Mouse (Mus musculus) forebrain, embryonic 10.5 days (tissue): ENCODE measurements around the gene Nmt1. TPM values are rescaled to one million over a fixed set of nuclear protein-coding genes. Genes with fewer than 3 reads are reported as not detected.

Experiments used
- DNase-seq: peaks from one replicate; pipeline ENCODE4 v3.0.0-alpha.2; 2017; ENCODE audit warnings: low spot score; ENCODE audit errors: extremely low spot score
- H3K27ac ChIP-seq: fragments of 300-500 bp; sonication (generic); 2 replicates; pipeline ENCODE4 v1.5.1; 2016; ENCODE audit warnings: mild to moderate bottlenecking
- H3K27me3 ChIP-seq: fragments of 300-500 bp; sonication (generic); 2 replicates; pipeline ENCODE4 v1.6.1; 2016; ENCODE audit warnings: mild to moderate bottlenecking; ENCODE audit not compliant: poor library complexity, severe bottlenecking
- H3K36me3 ChIP-seq: fragments of 300-500 bp; sonication (generic); replicated peaks from 2 replicates; pipeline ENCODE4 v1.6.1; 2016; ENCODE audit warnings: mild to moderate bottlenecking, moderate library complexity
- H3K4me1 ChIP-seq: fragments of 300-500 bp; sonication (generic); 2 replicates; pipeline ENCODE4 v1.6.1; 2016
- H3K4me3 ChIP-seq: fragments of 300-500 bp; sonication (generic); 2 replicates; pipeline ENCODE4 v1.5.1; 2016; ENCODE audit warnings: mild to moderate bottlenecking, moderate library complexity
- H3K9me3 ChIP-seq: fragments of 300-500 bp; sonication (generic); 2 replicates; pipeline ENCODE4 v1.6.1; 2016; ENCODE audit warnings: mild to moderate bottlenecking, moderate library complexity
- WGBS: fragments of 180-500 bp; shearing (Covaris S2); methylation state at CpG from one replicate; pipeline ENCODE4 v1.1.7; 2016; 5-methylcytosine and 5-hydroxymethylcytosine counted together
- polyA plus RNA-seq: library from polyadenylated mRNA; unstranded; fragments of >200 nt; fragmentation: Nextera tagmentation; extraction: Ambion mirVana; gene quantifications from 2 replicates; pipeline ENCODE4 v1.2.1, GENCODE M21; 2016

Gene Nmt1
- polyA plus RNA-seq, 1 experiment from 2014 or later, result 62.4 TPM

DNA sequence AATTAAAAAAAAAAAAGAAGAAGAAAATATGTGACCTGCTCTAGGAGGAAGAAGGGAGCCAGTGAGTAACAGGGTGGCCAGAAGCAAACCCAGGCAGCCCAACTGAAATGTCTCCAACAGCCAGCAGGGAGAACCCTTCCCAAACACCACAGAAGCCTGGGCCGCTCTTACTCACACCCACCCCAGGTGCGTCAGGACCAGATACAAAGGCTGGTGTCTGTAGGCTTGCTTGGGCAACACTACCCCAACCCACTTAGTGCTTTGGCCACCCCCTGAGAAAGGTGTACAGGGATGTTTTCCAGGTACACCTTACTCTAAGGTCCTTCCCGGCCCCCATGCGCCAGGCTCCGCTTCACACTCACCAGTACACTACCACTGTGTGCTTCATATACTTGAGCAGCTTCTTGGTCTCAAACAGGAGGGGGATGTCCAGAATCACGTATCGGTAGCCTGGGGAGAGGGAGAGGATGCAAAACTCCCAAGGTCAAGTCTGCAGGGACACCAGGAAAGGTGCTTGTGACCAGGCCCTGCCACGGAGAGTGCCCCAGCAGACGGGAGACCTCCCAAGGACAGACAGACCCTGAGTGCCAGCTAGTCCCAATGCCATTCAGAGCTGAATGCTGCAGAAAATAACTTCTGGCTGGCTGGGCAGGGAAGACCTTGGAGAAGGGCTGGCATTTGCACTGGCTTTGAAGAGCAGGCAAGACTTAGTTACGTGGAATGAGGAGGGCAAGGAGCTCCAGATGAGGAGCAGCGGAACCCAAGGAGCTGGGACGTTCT is 30.8 kb upstream of the Nmt1 start:
- DNase-seq, result no peak
- no peak overlapping the region for H3K27ac ChIP-seq
- no peak overlapping the region for H3K4me3 ChIP-seq
- no peaks in the 10 kb centered on the region for H3K9me3 ChIP-seq
- H3K27me3 ChIP-seq, result peaks cover 5% of the 10 kb centered on the region
- peaks cover 81% of the 10 kb centered on the region for H3K36me3 ChIP-seq
- 94% methylated on average over 12 of the region's 12 CpGs for WGBS
- peaks cover 32% of the 10 kb centered on the region for H3K4me1 ChIP-seq

DNA sequence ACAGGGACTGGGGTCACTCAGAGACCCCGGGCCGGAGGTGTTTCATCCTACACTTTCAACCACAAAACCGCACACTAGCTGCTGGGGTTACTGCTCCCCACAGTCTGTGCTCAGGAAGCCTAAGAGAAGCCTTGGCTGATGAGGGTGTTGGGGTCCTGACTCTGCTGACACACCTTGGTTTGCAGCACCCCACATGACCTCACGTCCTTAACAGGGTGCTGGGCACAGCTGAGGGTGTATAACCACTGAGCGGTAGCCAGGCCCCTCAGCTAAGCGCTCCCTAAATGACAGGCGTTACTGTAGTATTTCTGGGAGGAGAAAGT is 29.8 kb upstream of the Nmt1 start:
- no peak overlapping the region for H3K27ac ChIP-seq
- 91% methylated on average over 7 of the region's 7 CpGs for WGBS

DNA sequence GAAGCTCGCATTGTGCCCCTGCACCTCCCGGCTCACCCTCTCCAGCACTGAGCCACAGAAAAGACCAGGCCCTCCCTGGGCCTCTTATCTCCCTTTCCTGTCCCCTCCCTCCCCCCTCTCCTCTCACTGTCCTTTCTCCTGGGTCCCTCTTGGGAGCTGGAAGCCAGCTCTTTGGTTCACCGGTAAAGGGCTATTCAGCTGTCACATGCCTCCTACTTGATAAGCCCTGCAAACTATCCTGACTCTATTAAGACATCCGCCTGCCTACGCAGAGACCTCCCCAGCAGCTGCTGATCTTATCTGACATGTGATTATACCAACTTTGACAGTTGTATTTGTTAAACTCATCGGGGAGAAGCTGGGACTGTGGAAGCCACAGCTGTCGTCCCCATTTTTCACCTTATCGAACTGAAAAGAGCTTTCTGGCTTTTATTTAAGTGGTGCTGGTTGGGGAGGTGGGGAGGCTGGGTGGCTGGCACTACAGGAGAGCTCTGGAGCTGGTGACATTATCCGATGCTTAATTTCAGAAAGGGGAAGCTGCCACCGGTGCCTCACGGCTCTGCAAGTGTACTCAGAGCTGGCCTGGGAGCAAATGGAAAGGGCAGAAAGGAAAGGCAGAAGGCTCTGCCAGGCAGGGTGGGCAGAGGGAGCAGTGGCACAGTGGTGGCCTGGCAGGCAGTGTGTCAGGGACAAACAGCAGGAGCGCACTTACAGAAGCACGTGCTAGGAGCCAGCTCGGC is 29.2 kb upstream of the Nmt1 start:
- Histone ChIP-seq H3K4me1 (peaks cover 22% of the 10 kb centered on the region), H3K4me3 (no peak overlapping the region), H3K27me3 (no peaks in the 10 kb centered on the region), H3K9me3 (no peaks in the 10 kb centered on the region), H3K36me3 (peaks cover 90% of the 10 kb centered on the region), H3K27ac (no peak overlapping the region)
- DNase-seq, result no peak
- WGBS, result 89% methylated on average over 14 of the region's 14 CpGs

More for the DNA sequence above, 29.8 kb upstream of the Nmt1 start:
- Histone ChIP-seq H3K4me1 (peaks cover 23% of the 10 kb centered on the region), H3K4me3 (no peak overlapping the region), H3K9me3 (no peaks in the 10 kb centered on the region), H3K27me3 (no peaks in the 10 kb centered on the region), H3K36me3 (peaks cover 89% of the 10 kb centered on the region)
- DNase-seq, result no peak

DNA sequence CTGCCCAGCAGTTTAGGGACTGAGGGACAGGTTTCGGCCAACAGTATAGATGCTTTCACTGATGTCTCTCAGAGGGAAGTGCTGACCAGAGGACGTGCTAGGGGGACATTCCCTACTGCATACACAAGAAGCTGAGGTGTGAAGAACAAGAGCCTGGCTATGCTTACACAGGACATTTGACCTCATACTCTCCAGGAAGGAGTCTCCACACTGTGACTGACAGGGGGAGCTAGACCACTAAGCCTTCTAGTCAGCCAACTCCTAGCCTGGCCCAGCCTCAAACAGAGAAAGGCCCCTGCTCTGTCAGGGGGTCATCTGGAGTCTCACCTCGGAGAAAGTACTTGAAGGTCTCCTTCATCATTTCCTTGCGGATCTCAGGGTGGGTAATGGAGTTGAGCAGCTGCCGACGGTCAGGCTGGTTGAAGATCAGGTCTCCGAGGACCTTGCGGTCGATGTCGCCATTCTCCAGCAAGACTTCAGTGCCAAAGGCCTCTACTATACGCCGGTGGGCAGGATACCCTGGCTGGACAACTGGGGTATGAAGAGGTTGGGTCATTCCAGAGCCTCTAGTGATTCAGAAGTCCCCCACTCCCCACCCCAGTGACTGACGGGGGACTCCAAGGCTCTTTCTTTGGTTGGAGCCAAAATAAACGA is 28.5 kb upstream of the Nmt1 start:
- no peak overlapping the region for H3K27ac ChIP-seq
- no peak for DNase-seq
- no peak overlapping the region for H3K4me3 ChIP-seq

DNA sequence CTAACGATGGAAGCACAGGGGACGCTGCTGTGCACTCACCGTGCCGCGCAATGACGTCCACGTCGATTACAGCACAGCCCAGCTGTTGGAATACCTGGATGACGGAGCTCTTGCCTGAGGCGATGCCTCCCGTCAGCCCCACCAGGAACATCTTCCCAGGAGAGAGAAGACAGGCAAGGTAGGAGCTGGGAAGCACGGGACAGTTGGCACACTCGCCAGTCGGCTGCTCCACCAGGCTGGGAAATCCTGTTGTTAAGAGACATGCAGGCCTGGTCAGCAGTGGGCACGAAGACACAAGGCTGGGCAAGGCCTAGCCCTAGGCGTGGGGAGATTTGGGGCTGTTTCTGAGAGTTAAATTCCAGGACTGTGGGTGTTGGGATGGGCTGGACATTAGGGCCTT is 27.9 kb upstream of the Nmt1 start:
- no peaks in the 10 kb centered on the region for H3K9me3 ChIP-seq
- no peaks in the 10 kb centered on the region for H3K27me3 ChIP-seq
- H3K4me3 ChIP-seq, result no peak overlapping the region
- peaks cover 8% of the 10 kb centered on the region for H3K4me1 ChIP-seq
- H3K27ac ChIP-seq, result no peak overlapping the region
- WGBS, result 93% methylated on average over 16 of the region's 16 CpGs
- no peak for DNase-seq
- H3K36me3 ChIP-seq, result peaks cover 89% of the 10 kb centered on the region

More for the DNA sequence above, 28.5 kb upstream of the Nmt1 start:
- Histone ChIP-seq H3K9me3 (no peaks in the 10 kb centered on the region), H3K4me1 (peaks cover 15% of the 10 kb centered on the region), H3K36me3 (peaks cover 89% of the 10 kb centered on the region), H3K27me3 (no peaks in the 10 kb centered on the region)
- 93% methylated on average over 14 of the region's 14 CpGs for WGBS

DNA sequence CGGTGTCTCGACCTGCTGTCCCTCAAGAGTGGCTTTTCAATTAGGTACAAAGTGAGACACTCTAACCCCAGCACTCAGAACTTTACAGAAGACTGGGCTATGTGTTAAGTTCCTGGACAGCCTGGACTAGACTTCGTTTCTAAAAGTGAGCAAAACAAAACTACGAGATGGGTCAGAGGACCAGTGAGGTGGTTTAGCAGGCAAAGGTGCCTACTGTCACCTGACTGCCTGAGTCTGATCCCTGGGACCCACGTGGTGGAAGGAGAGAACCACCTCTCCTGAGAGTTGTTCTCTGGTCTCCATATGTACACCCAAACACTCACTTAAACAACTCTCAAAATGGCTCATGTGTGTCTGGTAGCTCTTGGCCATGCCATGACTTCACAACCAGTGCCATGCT is 26.9 kb upstream of the Nmt1 start:
- Histone ChIP-seq H3K9me3 (no peaks in the 10 kb centered on the region), H3K27me3 (no peaks in the 10 kb centered on the region), H3K27ac (no peak overlapping the region), H3K4me3 (no peak overlapping the region), H3K4me1 (peaks cover 6% of the 10 kb centered on the region; the same call in 1 of the 2 replicates), H3K36me3 (peaks cover 88% of the 10 kb centered on the region)
- DNase-seq, result no peak
- 84% methylated on average over 5 of the region's 5 CpGs for WGBS

DNA sequence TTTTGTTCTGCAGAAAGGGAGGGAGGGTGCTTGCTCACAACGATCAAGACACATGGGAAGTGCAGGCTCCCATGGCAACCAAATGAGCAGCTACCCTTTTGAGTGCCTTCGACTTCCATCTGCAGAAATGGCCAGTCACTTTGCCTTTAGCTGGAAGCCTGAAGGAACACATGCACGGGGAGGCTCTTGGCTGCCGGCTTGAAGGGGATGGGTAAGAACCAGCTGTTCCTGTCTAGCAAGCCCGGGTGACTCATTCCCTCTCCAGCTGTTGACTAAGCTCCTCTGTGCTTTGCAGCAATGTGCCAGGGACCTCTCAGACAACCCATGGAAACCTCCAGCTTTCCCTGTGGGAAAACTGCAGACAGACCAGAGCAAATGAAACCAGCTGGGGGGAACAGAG is 24.8 kb upstream of the Nmt1 start:
- DNase-seq, result no peak
- 77% methylated on average over 5 of the region's 5 CpGs for WGBS
- H3K27ac ChIP-seq, result no peak overlapping the region
- no peak overlapping the region; the same call in 1 of the 2 replicates for H3K4me3 ChIP-seq
- peaks cover 88% of the 10 kb centered on the region for H3K36me3 ChIP-seq
- H3K27me3 ChIP-seq, result no peaks in the 10 kb centered on the region
- H3K4me1 ChIP-seq, result peaks cover 21% of the 10 kb centered on the region
- H3K9me3 ChIP-seq, result no peaks in the 10 kb centered on the region

DNA sequence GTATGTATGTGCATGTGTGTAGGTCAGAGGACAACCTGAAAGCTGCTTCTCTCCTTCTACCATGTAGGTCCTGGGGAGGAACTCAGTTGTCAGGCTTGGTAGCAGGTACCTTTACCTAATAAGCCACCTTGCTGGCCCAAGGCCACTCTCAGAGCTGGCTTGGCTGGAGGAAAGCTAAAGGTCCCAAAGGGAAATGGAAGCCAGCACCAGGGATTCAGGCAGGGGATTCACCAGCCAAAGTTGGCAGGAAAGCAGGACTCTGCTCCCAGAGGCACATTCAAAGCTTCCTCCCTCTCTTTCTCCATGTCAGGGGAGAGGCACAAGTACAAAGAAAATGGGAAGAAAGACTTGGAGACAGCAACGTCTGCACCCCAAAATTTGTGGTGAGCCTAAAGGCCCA is 23.1 kb upstream of the Nmt1 start:
- Histone ChIP-seq H3K4me1 (peaks cover 25% of the 10 kb centered on the region), H3K4me3 (no peak overlapping the region), H3K27me3 (no peaks in the 10 kb centered on the region), H3K36me3 (peaks cover 87% of the 10 kb centered on the region), H3K27ac (no peak overlapping the region), H3K9me3 (no peaks in the 10 kb centered on the region)
- no peak for DNase-seq
- 100% methylated on average over 1 of the region's 1 CpGs for WGBS

DNA sequence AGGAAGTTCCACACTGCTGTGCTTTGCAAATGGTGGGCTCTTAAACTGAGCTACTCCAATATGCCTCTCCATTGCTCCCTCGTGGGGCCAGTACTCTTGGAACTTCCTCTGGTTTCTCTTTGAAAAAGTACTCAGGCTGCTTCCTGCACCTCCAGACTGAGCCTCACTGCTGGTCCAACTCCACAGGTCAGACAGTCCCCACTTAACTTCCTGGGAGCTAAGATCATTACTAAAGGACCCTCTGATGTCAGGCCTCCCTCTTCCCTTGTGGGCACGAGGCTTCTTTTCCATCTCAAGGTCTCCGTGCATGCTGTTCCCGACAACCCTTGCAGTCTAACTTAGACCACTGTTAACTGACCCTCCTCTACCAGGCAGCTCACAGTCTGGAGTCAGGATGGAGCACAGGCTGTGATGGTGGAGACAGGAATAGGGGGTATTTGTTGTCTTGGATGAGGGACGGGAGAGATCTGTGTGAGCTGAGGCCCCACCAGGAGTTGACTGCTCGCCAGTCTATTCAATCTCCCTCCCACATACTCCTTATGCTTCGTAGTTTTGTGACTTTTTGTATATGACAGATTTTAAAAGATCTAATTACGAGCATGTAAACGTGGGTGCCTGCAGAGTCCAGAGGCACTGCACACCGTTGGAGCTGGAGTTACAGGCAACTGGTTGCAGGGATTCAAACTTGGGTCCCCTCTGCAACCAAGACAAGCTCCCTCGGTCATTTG is 22.6 kb upstream of the Nmt1 start:
- Histone ChIP-seq H3K36me3 (peaks cover 87% of the 10 kb centered on the region), H3K27me3 (no peaks in the 10 kb centered on the region), H3K4me1 (peaks cover 25% of the 10 kb centered on the region), H3K4me3 (no peak overlapping the region), H3K27ac (no peak overlapping the region), H3K9me3 (no peaks in the 10 kb centered on the region)
- no peak for DNase-seq
- 91% methylated on average over 11 of the region's 11 CpGs for WGBS

DNA sequence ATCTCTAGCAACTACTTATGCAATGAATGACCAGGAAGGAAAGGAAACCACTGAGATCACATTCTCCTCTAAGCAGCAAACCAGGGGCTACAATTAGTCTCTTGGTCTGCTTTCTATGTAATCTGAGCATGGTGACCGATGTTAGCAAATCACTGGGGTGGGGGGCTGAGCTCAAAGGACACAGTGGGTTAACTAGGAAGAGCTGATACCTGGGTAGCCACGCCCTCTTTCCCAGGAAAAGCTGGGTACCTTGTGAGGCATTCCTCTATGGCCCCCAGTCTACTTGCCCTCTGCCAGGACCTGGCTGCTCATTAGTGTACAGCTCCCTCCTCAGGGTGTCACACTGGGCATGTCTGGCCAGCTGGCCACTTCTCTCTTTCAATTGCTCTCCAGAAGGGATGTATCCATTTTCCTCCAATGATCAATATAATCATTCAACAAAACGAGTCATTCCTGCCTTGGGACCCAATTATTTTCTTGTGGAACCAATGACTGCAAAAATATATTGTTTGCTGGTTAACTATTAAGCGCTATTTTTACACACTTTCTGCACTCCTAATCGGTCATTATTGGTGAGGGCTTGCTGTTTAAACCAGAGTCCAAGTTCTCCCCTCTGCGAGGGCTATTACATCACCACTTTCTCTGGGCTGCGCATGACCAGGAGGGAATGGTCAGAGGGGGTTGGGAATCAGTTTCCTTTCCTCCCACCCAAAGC is 21.5 kb upstream of the Nmt1 start:
- peaks cover 25% of the 10 kb centered on the region for H3K4me1 ChIP-seq
- 93% methylated on average over 7 of the region's 7 CpGs for WGBS
- no peak overlapping the region for H3K27ac ChIP-seq
- no peak for DNase-seq
- H3K27me3 ChIP-seq, result no peaks in the 10 kb centered on the region
- H3K9me3 ChIP-seq, result no peaks in the 10 kb centered on the region
- H3K4me3 ChIP-seq, result no peak overlapping the region
- H3K36me3 ChIP-seq, result peaks cover 92% of the 10 kb centered on the region

DNA sequence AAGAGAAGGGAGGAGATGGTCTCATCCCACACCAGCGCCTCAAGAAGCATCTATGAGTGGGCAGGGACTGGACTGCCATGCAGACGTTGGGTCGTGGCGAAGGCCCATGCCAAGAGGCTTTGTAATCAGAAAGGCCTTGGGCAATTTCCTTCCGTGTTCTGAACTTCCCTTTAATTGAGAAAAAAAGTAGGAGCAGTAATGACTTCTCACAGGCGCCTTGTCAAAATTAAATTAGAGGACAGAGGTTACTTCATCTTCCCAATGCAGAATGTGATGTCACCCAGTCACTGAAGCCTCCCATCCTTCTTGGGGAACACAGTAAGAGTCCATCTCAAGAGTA is 21.0 kb upstream of the Nmt1 start:
- no peak for DNase-seq
- H3K4me3 ChIP-seq, result no peak overlapping the region
- H3K9me3 ChIP-seq, result no peaks in the 10 kb centered on the region
- H3K27me3 ChIP-seq, result no peaks in the 10 kb centered on the region
- peaks cover 25% of the 10 kb centered on the region for H3K4me1 ChIP-seq
- H3K27ac ChIP-seq, result no peak overlapping the region
- WGBS, result 89% methylated on average over 6 of the region's 6 CpGs
- peaks cover 94% of the 10 kb centered on the region for H3K36me3 ChIP-seq

DNA sequence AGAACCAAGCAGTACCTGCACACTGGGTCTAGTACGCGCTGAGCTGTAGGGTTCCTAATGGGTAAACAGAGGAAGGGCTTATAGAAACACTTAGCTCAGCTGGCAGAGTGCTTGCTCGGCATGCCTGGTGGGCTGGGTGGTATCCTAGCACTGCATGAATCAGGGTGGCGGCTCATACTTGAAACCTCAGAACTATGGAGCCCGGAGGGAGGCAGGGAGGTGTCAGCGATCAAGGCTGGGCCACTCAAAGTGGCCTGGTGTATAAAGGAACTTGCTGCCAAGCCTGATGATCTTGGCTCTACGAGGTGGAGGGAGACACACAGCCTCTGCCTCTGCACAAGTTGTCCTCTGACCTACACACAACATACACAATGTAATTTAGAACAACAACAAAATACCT is 19.4 kb upstream of the Nmt1 start:
- Histone ChIP-seq H3K9me3 (no peaks in the 10 kb centered on the region), H3K27me3 (no peaks in the 10 kb centered on the region), H3K4me3 (no peak overlapping the region), H3K4me1 (peaks cover 20% of the 10 kb centered on the region), H3K27ac (no peak overlapping the region), H3K36me3 (peaks cover 96% of the 10 kb centered on the region)
- WGBS, result 90% methylated on average over 7 of the region's 7 CpGs
- no peak for DNase-seq
